Mouse (Mus musculus) forelimb bud, embryonic 11.5 days (tissue): ENCODE results near the gene Gzmd.
A peak's percentile ranks its signal among the peaks of the same experiment; 100 is the strongest.
"Not testable (repeated sequence)": the region's sequence is repeated elsewhere in the genome, so short reads cannot be mapped to it uniquely, and the experiment has no call there.

Experiments used
- DNase-seq: peaks from one replicate; pipeline ENCODE4 v3.0.0-alpha.2; 2012; ENCODE audit warnings: low read depth, low spot score

Gzmd gene

DNA sequence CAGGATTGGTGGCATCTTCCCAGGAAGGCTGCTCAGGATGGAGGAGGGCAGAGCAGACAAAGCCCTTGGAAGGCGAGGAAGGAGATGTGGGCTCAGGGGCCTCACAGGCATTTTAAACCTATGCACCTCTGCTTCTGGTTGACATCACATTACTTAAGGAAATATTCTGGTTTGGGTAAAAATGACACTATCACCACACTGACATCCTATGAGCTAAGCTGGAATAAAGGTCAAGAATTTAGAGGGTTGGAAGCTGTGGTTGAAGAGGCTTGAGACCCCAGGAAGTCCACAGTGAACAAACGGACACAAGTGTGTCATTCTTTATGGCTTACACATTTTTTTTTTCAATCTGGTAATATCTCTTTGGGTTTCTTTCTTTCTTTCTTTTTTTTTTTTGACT is at the start of gene Gzmd:
Gene Gzmd (minus strand): TSS at position 101 of the 400 bp plus-strand sequence.
- not testable (repeated sequence) for DNase-seq

DNA sequence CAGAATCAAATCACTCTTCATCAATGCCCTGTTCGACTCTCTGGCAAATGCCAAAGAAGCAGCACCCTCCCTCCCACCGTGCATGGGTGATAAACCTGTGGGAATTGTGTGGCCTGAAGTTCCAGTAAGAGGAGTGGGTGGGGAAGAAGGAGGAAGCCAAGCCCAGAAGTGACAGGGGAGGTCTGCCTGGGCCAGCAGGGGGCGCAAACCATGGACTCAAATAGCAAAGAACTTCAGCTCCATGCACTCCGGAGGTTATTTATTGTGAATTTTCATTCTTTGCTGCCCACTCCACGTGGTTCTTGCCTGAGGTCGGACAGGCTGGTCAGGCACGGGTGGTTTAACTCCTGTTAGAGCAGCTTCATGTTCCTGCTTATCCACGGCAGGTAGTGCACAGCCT is 45.2 kb upstream of the Gzmd start:
- DNase-seq, result peak; percentile 28

DNA sequence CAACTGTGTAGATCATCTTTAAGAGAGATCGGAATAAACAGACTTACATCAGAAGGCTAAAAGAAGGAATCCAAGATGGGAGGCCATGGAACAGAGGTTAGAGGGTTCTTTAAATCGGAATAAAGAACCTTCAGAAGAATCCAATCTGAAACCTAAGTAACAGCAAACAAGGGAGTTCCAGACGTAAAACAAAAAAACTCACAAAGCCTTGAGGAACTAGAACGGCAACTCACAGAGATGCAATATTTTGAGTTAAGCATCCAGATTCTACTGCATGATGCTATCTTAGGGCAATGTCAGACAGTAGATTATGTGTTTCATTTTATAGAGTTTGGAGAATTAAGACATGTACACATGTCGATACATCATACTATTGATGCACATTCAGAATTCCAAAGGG is 42.1 kb upstream of the Gzmd start, which contains the start of gene Gzmn:
Gene Gzmn (minus strand): TSS at position 101 of the 400 bp plus-strand sequence.
- DNase-seq, result no peak

DNA sequence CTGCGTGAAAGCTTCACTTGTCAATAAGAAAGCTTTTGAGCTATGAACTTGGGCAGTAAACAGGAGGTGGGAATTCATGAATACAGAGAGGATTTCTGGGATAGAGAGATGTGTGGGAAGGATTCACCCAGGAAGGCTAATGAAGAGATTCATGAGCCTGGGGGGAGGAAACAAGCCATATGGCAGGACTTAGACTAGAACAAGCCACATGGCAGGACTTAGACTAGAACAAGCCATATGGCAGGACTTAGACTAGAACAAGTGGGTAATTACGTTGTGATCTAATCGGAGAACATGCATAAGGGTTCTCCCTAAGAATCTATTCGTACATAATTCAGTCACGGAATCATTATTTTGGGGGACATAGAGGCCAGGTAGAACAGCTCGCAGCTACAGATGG is 41.0 kb upstream of the Gzmd start:
- DNase-seq, result no peak

DNA sequence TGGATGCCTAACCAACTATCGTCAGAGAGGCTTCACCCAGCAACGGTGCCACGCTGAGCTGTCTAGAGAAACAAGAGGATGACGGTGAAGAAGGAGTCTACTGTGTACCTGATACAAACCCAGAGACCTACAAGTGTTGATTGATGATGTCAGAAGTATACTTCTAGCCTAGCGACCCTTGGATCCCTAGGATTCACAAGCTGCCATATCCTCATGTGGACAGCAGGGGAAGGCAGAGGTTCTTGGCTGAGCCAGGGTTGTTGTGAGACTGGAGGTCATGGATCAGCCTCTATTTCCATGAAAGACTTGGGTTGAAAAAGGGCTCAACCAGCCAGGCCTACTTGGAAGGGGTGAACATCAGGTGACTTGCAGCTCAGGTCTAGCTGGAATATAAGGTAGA is 40.3 kb upstream of the Gzmd start:
- DNase-seq, result no peak

DNA sequence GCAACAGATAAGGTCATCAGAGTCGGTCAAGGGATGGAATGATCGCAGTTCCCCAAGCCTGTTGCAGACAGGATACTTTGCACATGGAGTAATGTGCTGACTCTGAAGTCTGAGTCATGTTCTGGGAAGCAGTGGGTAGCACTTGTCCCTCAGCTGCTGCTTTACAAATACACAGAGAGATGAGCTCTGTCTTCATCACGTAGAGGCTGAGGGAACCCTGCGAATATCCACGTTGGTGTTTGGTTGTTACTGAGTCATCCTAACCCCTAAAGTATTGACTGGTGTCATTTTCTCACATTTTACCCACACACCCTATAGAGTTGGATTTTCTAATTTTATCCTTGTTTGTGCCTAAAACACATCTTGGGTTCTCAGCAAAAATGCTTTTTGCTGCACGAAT is 35.6 kb upstream of the Gzmd start:
- no peak for DNase-seq

DNA sequence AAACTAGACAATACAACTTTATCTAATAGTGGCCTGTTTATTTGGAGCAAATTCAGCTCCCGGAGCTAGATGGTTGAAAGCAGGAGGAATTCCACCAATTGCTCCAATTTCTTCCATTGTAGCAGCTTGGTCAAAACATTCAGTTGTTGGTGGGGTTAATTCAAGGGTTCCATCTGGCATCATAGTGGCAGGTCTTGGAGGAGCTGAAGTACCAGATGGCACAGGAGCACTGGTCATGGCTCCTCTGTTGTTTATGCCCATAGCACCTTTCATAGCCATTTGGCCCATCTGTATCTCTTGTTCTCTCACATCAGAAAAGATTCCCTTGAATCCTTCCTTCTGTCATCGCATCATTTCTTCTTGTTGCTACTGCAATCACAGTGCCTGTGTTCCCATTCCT is 29.7 kb upstream of the Gzmd start:
- no peak for DNase-seq

DNA sequence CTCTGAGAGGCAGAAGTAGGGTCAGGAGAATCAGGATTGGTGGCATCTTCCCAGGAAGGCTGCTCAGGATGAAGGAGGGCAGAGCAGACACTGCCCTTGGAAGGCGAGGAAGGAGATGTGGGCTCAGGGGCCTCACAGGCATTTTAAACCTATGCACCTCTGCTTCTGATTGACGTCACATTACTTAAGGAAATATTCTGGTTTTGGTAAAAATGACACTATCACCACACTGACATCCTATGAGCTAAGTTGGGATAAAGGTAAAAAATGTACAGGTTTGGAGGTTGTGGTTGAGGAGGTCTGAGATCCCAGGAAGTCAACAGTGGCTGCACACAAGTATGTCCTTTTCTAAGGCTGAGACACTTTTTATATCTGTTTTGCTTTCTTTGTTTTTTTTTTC is 27.1 kb upstream of the Gzmd start, which contains the start of gene Gzmg:
Gene Gzmg (minus strand): TSS at position 101 of the 400 bp plus-strand sequence.
- DNase-seq, result not testable (repeated sequence)

DNA sequence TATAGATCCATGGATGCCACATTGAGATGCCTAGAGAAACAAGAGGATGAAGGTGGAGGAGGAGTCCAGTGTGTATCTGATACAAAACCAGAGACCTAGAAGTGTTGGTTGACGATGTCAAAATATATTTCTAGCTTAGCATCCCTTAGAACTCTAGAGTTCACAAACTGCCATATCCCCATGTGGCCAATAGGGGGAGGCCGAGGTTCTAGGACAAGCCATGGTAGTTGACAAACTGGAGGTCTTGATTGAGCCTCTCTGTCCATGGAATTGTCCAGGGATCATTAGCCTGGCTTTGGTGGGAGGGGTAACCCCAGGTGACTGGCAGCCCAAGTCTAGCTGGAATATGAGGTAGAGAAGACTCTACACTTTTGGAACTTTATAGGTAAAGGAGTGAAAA is 22.9 kb upstream of the Gzmd start:
- DNase-seq, result no peak

DNA sequence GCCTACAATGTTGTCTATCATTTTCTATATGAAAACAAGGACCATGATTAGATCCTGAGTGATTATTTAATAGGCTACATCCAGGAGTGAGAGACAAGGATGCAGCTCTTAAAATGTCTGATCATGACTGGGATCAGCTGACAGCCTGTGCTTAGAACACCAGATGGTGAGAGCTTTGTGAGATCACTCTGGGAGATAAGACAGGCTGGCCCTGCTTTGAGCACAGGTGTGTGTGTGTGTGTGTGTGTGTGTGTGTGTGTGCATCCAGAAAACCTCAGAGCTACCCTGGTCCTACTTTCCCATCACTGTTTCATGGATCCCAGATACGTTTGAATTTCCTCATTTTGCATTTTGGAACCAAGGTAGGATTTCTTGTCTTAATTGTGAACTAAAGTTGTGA is 1.3 kb upstream of the Gzmd start:
- DNase-seq, result not testable (repeated sequence)

DNA sequence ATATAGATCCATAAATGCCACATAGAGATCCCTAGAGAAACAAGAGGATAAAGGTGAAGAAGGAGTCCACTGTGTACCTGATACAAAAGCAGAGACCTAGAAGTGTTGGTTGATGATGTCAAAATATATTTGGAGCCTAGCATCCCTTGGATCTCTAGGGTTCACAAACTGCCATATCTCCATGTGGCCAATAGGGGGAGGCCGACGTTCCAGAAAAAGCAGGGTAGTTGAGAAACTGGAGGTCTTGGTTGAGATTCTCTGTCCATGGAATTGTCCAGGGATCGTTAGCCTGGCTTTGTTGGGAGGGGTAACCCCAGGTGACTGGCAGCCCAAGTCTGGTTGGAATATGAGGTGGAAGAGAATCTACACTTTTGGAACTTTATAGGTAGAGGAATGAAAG is 4.1 kb downstream of the Gzmd start:
- no peak for DNase-seq

DNA sequence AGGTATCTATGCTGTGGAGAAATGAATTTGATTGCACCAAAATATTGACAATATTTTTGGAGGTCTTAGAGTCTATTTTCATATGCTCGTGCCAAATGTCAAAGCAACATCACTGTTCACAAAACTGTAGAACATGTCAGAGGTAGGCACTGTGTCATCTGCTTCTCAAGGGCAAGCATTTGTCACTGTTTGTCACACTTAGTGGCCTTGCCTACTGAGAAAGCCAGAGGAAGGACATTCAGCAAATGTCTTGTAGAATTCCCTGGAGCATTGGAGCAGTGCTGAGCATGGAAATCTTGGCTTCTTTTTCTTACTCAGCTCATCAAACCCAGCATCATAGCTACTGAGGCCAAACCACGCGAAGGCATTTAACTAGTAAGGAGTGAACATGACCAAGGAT is 8.9 kb downstream of the Gzmd start:
- no peak for DNase-seq

DNA sequence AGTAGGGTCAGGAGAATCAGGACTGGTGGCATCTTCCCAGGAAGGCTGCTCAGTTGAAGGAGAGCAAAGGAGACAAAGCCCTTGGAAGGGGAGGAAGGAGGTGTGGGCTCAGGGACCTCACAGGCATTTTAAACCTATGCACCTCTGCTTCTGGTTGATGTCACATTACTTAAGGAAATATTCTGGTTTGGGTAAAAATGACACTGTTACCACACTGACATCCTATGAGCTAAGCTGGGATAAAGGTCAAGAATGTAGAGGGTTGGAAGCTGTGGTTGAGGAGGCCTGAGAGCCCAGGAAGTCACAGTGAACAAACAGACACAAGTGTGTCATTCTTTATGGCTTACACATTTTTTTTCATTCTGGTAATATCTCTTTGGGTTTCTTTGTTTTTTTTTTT is 11.9 kb downstream of the Gzmd start, which contains the start of gene Gzme:
Gene Gzme (minus strand): TSS at position 101 of the 400 bp plus-strand sequence.
- no peak for DNase-seq

DNA sequence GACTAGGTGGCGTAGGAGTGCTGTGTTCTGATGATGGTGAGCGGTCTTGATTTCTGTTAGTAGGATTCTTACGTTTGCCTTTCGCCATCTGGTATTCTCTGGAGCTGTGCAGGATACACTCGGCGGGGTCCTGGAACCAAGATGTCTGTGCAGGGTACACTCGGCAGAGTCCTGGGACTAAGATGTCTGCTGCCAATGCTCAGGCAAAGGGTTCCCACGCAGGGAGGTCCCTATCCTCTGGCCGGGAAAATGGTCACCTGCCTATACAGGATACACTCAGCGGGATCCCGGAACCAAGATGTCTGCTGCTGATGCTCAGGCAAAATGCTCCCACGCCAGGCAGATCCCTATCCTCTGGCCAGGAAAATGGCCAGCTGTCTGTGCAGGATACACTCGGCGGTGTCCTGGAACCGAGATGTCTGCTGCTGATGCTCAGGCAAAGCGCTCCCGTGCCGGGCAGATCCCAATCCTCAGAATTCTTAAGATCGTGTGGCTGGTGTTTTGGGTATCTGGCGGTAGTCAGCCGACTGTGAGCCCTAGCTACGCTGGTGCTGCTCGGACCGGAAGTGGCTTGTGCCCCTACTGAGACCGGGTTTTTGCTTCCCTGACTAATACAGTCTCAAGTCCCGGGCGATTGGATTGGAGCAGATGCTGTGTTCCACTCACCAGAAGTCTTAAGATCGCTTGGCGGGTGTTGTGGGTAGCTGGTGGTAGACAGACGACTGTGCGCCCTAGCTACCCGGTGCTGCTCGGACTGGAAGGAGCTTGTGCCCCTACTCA is 16.7 kb downstream of the Gzmd start:
- DNase-seq, result not testable (repeated sequence)

DNA sequence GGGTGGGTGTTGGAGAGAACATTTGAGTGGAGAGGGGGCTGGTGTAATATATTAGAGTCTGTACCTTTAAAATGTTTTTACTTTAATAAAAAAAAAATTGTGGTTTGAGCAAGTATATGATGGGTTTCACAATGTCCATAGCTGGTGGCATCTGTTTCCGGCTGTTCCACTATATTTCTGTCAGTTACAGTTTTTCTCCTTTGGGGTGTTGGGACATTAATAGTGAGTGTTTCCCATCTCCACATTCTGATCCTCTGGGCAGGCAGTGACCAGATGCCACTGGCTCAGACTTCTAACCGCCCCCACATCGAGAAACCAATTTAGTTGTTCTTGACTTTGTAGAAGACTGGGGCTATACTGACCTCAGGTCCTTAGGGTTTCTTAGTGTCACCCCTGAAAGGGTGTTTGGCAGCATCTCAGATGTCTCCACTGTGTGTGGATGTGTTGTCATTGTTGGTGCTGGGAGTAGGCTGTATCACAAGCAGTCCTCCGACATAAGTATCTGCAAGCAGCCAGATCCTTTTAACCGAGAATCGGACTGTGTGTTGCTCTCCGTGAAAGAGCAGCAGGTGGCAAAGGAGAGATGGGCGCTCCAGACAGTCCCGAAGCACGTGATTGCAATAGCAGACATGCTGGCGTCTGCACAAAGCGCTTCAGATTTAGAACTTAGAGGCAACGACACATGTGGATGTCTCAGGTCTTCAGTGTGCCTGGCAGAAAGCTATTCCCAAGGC is 26.8 kb downstream of the Gzmd start:
- no peak for DNase-seq

DNA sequence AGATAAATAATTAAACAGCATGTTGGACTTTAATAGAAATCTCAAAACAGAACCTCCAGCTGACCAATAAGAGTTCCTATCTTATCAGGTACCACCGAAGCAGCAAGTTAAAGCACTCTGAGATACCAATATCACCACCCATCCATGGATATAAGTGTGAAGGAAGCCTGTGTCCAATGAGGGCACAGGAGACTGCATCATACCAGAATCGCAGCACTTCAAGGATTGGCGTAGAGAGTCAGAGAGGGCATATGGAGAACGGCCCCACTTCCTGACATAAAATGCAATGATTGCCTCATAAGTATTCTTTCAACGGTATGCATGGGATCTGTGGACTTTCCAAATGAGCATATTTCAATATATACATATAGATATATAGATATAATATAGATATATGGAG is 27.4 kb downstream of the Gzmd start:
- DNase-seq, result no peak

DNA sequence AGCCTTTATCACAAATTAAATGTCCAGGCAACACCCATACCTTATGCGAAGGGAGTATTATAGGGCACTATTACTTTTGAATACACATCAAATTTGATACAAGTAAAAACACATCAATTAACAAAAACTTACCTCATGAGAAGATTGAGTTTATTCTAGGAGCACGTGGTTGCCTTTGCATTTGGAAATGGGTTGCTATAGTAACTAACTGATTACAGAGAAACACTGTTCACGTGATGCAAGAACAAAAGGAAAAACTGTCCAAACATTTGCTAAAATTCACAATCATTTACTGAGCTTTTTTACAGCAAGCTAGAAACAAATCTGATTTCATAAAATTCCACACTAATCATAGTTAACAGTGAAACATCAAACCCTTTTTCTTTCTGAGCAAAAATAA is 29.0 kb downstream of the Gzmd start:
- DNase-seq, result no peak

DNA sequence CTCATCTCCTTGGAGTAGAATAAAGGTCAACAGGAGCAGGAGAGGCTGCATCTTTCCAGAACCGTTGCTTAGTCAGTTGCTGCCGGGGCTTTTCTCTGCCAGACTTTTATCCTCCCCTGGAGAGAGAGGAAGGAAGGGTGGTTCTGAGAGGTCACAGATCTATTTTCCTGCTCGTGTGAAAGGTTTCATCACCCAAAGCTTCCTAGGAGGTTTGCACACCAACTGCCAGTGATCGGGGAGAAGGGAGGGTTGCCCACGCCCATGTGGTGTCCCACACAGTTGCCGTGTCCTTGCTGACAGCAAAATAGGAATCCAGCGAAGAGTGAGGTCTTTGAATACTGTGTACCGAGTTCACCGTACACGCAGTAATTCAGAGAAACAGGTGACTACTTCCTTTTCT is 30.0 kb downstream of the Gzmd start, which contains the start of gene Ctsg:
Gene Ctsg (minus strand): TSS at position 189 of the 400 bp plus-strand sequence.
- DNase-seq, result no peak

DNA sequence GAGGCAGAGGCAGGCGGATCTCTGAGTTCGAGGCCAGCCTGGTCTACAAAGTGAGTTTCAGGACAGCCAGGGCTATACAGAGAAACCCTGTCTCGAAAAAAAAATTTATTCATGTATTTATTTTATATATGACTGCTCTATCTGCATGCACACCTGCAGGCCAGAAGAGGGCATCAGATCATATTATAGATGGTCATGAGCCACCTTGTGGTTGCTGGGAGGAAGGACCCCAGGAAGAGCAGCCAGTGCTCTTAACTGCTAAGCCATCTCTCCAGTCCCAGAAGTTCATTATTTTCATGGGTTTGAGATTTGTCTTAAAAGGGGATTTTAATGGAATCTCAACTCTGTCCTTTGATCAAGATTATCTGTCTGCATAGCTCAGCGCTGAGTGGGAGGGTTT is 33.5 kb downstream of the Gzmd start:
- peak; percentile 19 for DNase-seq

DNA sequence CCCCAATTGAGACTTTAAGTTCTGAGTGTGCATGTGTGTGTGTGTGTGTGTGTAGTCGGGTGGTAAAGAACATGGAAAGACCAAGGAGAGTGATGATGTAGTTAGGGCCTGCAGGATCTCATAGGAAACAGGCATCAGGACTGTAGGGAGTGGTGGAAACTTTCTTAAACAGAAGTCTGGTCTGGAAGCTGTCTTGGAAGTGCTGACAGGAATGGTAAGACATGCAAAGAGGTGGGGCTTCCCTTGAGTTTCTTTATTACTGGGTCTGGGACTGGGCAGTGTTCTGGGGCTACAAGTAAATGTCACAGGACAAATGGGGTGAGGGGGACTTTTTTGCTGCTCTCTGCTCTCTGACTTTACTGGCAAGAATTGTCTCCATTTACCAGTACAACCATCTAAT is 34.8 kb downstream of the Gzmd start:
- DNase-seq, result peak; percentile 7

DNA sequence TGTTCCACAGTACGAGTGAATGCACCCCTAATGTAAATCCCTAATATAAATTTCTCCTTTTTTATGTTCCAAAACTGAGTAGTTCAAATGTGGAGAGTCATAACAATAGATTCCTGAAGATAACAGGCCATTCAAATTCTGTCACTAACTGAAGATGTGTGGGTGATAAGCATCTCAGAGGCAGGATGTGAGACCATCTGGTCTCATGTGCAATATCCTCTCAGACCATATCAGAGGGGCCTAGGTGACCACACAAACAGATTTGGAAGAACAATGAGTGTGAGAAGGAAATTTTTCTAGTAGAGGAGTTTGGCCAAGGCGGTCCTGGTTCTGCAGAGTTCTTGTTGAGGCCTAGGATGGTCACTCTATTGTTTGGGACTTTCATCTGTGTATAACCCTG is 39.1 kb downstream of the Gzmd start:
- no peak for DNase-seq

DNA sequence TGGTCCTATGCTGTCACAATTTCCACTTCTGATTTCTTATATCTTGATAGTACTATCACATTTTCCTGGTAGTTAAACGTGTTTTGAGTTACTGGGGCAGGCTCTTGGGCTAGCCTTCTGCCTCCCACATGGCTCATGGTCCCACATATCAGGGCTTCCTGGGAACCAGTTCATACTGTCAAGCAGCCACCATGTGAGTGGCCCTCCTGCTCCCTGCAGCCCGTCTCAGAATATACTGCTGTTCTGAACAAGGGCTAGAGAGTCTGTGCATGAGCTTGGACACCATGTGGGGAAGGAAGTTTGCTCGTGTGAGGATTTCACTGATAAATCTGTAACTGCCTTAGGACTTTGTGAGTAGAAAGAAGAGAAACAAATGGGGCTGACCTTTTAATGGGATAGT is 45.7 kb downstream of the Gzmd start:
- DNase-seq, result no peak

DNA sequence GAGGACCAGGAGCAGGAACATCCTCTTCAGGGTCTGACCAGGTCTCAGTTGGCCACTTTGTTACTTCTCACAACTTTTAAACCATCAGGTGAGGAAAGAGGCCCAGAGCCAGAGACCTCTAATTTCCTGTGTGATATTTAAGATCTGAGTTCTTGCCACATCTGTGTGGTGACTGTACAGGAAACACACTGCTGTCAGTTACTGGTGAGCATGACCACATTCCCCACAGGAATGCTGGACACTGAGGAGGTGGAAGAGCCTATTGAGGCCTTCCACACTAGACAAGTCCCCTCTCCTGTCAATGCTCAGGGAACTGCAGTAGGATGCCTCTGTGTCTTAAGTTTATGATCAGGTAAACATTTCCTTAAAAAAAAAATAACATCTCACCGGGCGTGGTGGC is 47.2 kb downstream of the Gzmd start, which contains the start of gene Mcpt8:
Gene Mcpt8 (minus strand): TSS at position 107 of the 400 bp plus-strand sequence.
- no peak for DNase-seq
